Mouse (Mus musculus) cerebellum, adult 11 months (tissue): ENCODE measurements around the gene Prkg1.
A peak's percentile ranks its signal among the peaks of the same experiment; 100 is the strongest.

Experiments used
- DNase-seq: peaks from one replicate; pipeline ENCODE4 v3.0.0; 2022

Gene Prkg1

DNA sequence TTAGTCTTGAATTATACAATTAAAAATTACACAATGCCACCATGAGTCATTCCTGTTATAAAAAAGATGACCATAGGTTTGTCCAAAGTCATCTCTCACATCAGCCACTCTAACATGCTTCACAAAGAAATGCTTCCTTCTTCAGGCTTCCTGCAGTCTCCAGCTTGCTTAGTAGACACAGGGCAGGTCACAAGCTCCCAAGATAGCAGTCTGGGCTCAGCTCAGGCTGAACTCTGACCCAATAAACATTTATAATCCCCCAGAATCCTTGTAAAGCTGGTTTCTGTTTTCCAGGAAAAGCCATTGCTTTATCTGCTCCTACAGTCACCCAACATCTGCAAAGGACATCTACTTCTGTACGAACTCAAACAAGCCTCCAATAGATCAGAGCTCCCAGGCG lies 938.7 kb downstream of the Prkg1 start:
- DNase-seq, result no peak

DNA sequence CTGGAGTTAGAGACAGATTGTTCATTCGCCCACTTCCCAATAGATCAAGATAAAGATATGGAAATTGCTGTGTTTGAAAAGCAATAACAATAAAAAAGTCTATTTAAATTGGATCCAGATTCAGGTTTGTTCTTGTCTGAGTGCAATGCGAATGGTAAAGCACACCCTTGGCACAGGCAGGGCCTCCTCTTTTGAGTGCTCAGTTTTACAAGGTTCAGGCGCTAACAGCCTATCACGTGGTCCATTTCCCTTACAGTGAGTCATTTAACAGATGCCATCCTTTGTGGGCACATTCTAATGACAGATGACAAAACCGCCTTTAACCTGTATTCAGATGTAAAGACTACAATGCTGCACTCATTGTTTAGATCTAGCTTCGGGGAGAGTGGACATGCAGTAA lies 949.2 kb downstream of the Prkg1 start:
- no peak for DNase-seq

DNA sequence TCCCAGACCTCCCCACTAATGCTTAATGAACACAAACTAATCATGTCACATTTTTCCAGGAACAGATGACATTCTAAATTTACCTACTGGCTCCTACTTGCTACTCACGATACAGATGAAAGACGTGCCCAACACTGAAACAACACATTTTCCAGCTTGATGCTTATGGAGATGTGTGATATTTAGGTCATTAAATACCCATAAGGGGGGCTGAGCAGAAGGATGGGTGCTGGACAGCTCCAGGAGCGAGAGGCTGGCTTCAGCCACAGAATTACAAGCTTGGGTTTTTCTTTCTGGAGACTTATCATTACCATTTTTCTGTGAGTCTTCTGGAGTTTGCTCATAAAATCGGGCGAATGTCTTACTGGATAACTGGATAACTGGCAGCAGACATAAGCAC lies 958.6 kb downstream of the Prkg1 start:
- DNase-seq, result no peak

DNA sequence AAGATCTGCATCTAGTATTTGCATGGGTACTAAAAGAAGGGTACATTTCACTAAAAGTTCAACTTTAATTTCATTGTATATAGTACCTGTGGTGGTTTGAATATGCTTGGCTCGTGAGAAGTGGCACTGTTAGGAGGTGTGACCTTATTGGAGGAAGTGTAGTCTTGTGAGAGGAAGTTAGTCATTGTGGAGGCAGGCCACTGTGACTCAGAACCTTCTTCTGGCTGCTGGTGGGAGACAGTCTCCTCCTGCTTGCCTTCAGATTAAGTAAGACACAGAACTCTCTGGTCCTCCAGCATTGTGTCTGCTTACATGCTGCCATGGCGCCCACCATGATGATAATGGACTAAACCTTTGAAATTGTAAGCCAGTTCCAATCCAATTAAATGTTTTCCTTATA lies 984.0 kb downstream of the Prkg1 start:
- no peak for DNase-seq

DNA sequence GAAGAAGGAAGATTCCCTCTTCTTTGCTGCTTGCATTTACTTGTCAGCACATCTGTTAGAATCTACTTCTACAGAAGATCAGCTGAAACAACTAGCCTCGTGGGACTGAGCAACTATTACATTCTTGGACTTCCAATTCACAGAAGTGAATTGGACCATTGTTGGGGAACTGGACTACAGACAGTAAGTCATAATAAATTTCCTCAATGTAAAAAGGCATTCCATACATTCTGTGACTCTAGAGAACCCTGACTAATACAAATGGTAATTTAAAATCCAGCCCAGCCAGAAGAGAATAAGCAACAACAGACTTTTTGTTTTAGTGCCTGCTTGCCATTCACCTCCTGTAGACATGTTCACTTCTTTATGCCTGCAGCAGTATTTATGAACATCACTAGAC lies 996.5 kb downstream of the Prkg1 start:
- DNase-seq, result no peak

DNA sequence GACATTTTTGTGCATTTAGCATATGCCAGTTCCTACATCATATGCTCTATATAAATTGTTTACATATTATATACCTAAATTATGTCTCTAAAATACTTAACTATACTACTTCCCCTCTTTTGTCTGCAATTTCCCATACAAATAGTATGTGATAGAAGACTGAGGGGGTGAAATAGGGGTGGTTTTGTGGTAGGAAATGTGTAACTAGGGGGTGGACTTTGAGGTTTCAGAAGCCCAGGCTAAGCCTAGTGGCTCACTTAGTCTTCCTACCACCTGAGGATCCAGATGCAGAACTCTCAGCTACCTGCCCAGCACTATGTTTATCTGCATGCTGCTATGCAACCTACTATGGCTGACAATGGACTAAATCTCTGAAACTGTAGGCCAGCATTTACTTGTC lies 1020.4 kb downstream of the Prkg1 start:
- DNase-seq, result no peak

DNA sequence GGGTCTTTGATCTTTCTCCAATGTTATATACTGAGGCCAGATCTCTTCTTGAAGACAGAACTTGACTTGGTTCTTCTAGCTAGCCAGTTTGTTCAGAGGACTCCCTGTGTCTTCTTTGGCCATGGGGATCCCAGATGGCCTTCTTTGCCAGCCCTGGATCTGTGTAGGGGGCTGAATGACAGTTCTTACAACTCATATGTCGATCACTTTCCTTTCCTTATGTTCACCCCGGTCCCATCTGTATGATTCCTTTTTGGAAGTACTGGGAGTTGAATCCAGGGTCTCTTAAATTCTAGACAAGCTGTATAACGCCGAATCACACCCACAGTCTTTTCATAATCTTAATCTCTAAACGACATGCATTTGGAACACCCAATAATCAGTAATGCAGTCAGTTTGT lies 1065.7 kb downstream of the Prkg1 start:
- DNase-seq, result no peak

DNA sequence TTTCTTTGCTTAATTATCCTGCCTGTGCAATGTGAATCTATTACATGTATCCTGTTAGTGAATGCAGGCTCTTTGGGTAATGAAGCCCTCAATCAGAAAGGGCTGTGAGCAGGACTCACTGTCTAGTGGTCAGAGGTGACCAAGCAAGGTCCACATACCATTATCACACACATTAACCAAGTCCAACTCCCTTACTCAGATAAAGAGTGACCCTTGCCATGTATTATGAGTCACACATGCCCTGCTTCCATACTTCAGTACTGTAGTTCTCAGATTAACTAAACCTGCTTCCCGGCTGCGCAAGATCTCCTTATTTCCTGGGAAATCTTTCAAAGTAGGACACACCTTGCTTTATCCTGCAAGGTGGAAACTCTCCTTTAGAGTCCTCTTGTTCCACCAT lies 1073.6 kb downstream of the Prkg1 start:
- no peak for DNase-seq

DNA sequence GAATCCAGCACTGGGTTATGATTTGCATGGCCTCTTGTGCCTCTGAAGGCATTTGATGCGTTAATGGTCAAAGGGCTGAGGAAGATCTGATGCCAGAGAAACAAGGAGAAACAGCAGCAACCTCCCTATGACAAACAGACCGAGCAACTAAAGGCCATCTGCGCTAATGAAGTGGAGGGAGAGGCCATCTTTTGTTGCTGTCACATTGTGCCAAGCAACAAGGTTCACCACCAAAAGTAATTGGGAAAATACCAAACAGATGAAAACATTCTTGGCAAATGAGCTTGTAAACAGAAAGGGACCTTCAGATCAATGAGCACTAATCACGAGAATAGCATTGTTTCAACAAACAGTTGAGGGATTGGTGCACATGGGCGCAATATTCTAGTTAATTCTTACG lies 1074.1 kb downstream of the Prkg1 start:
- DNase-seq, result no peak

DNA sequence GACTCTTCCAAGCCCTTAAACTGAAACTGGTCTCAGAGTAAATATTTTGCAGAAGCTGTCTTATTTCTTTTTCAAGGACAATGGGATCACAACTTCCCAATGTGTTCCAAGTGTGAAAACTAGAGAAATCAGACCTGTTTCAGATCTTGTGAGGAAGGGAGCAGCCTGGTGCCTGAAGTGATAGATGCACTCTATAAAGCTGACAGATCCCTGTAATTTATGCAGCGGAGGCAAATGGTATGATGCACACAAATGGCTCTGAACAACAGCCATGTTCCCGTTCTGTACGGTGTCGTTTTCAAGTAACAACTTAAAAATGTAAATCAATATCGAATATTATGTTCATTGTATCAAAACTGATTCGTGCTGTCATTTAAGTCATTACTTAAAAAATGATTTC lies 1076.9 kb downstream of the Prkg1 start:
- DNase-seq, result no peak

DNA sequence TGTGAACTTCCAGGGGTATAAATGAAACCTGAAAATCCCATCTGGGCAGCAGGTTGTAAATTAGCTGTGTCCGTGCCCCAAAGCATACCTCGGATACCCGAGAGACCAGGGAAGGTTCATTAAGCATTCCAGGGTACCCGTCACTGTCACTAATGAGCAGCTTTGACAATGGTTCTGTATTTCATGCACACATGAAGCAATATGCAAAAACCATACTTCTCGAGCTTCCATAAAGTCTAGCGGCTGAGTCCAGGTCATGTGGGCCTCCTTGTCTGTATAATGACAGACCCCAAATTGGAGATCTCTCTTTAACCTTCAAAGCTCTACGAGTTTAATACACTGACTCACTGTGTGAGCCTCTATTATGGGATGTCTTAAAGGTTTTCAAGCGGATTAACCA lies 1088.5 kb downstream of the Prkg1 start:
- DNase-seq, result no peak

DNA sequence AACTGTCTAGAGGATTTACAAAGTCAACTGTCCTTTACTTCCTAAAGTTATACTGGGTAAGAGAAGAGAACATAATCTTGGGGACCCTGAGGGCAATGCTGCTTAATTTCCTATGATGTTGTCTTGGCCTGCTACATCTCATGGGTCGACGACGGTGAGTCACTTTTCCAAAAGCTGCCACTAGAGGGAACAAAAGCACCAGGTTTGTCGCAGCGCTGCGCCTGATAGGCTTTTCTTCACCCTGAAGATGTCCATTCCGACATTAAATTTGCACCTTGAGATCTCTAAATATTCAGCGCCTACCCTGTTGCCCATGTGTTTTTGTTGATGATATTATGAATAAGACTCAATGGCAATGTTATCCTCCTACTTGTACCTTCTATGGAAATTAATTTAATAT lies 1100.6 kb downstream of the Prkg1 start:
- peak; percentile 11 for DNase-seq

DNA sequence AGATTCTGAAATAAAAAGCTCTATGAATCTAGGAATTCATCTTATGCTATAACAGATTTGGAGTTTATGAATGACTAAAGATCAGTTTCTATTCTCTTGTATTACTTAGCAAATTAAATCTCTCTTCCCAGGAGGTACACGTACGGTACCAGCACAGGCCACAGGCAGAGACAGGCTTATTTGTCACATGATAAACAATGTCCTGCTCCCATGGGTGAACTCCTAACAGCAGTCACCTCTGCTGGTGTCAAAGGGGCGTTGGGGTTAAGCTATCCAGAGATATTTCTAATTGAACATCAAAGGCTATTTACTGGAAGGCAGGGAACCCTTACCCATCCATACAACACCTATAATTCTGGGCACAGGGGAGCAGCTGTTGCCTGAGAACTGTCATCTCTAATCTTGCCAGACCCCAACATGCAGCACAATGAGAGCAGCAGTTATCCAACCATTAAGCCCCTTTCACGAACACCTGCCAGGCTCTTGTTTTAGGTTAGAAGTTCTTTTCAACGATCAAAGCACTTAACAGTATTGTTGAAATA lies 1122.1 kb downstream of the Prkg1 start:
- no peak for DNase-seq

DNA sequence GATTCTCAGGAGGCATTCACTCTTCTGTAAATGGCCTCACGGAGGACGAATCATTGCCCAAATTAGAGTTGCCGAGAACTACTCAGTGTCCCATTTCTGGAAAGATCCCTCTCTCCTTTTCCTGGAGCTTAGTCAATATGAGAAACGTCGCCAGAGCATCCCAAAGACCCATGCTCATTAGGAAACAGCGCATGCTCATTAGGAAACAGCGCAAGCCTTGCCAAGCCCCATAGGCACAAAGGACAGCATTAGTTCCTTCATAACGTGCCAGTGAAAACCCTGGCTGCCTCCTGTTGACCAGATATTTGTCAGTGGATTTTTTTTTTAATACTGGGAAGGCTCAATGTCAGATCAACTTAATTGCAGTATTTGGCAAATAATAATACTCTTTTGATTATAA lies 1127.4 kb downstream of the Prkg1 start:
- no peak for DNase-seq

DNA sequence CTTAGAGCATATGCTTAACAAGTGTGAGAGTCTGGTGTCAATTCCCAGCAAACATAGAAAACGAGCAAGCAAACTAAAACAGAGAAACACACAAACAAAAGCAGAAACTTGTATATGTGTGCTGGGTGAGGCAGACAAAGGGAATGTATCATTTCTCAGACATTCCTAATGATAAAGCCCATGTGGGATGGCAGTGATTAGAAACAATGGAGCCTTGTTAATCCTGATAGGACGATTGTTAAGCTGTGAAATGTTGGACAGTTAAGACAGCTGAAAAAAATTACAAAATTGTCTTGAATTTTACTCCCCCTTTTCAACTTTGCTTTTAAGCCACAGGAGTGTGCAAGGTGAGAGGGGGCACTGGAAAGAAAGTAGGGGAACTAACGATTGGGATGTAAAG lies 1133.8 kb downstream of the Prkg1 start:
- no peak for DNase-seq

DNA sequence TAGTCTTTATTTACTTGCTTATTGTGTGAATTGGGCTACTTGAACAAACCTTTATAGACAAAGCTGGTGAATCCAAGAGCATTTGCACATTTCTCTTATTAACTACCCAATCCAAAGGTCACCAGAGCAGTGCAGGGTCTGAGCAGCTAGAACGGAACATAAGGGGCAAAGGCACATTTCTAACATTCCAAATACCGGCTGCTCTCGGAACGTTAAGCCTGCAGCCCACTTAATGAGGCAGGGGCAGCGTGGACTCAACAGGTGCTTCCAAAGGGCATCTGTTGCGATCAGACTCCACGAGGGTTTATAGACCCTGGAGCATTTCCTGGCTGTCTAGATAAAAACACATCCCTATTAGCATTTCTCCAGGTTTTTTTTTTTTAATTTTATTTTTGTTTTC lies 1138.8 kb downstream of the Prkg1 start:
- DNase-seq, result no peak

DNA sequence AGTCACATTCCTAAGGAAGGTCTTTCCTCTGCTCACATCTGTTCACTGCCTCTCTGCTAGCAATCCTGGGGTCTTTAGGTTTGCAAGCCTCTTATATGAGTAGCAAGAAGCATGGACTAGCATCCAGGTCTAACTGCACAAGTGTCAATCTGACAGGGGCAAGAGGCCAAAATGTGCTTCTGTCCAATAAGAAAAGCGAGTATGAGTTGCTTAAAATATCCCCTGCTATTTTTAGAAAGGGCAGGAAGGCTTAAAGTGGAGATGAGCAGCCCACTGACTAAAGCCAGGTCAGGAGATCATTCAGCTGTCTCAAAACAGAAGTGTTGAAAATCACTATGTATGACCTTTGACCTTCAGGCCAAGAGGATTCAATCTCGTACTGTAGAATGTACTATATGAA lies 1139.4 kb downstream of the Prkg1 start:
- no peak for DNase-seq

DNA sequence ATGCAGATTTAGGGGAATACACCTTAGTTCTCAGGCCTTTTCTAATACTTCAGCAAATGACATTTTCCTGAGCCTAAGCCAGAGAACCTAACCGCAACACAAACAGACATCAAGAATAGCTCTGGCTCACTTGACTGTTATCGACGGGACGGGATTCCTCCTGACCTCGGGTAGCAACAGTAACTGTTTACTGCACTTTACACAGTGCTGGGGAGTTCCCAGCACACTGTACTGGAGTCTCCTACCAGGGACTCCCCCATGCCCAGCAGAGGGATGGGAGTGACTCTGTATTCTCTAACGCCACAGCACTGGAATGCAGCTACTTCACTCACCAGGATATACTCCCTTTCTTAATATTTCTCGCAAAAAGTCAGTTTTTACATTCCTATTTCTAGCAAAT lies 1141.2 kb downstream of the Prkg1 start:
- no peak for DNase-seq

DNA sequence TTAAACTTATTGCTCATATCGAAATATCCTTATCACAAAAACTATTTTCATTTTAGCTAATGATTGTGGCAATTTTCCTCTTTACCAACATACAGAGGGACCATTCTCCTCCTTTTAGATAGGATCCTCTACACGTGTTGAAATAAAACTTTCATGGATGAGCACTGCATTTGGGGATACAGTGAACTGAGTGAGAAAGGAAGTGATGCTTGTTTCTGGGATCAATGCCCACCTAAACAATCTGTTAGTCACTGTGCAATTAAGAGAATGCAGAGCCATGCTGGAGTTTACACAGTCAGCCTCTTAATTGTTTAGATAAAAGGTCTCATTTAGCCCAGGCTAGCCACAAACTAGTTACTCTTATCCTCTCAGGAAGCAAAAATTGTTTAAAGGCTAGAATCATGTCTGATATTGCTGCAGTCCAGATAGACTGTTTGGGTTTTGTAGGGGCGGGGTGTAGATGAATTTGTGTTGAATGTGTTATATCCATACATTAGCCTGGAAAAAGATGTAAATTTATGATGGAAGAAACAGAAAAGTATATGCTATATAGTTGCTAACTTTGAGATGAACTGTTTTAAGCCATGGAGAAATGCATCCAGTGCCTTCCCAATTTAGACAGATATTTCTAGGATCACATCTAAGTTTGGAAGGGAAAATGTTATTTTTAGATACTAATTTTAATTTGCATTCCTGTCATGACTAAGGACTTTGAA lies 1151.5 kb downstream of the Prkg1 start:
- DNase-seq, result no peak

DNA sequence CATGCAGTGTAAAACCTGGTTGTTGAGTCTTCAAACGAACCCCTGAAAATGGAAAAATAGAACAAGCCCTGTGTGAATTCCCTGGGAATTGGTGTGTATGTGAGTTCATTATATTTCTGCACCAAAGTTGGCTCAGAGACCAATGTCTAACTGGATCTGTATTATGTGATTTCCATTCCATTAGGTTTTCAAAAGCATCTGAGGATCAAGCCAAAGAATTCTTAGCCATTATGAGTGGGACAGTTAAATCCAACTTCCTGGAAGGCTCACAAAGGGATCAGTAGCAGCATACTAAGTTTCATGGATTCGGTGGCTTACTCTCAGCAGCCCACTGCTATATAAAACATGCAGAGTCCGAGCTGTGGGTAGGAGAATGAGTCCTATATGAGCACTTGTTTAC lies 1178.5 kb downstream of the Prkg1 start:
- no peak for DNase-seq

DNA sequence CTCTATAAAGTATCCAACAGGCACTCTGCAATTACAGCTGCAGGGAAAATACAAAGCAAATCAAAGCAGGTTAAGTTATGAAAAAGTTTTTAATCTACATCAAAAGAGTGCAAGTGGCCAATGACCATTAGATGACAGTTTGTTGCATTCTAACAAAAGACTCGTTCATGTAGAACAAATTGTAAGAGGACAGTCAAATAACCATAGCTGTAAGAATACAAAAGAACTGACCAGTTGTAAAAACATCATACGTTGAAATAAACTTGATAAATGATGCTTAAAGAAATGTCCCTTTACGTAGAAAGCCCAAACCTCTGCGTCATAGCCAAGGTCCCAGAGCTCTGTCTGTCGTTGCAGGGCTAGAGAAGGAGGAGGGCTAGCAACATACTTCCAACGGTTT lies 1200.3 kb downstream of the Prkg1 start:
- DNase-seq, result no peak

DNA sequence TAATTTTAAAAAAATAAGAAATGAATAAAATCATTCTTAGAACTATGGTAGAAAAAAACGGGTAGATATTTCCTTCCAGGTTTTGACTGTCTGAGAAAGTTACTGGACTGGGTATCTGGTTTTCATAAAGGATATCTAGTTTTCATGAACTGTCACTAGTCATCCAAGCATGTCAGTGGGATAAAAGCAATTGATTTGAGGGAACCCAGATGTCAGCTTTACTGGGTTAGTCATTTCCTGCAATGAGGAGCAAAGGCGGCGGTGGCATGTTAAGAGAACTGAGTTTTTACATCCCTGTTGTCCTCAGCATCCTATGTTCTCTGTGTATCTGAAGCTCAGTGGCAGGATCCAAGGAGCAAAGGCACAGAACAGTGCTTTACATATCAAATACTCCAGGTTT lies 1201.0 kb downstream of the Prkg1 start:
- no peak for DNase-seq

DNA sequence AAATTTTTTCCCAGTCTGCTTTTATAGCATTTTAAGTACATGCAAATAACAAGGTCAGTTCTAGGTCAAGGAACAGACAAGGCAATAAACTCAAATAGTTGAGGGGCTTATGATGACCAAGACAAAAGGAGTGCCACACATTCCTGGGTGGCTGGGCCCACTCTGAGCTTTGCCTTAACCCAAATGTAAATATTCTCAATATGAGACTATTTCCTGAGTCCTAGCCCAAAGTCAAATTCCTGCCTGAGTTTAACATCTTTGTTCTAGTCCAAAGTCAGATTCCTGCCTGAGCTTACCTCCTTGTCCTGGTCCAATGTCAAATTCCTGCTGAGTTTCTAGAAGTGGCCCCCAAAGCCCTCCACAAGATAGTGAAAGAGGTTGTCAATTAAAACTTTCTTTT lies 1206.8 kb downstream of the Prkg1 start:
- DNase-seq, result no peak

DNA sequence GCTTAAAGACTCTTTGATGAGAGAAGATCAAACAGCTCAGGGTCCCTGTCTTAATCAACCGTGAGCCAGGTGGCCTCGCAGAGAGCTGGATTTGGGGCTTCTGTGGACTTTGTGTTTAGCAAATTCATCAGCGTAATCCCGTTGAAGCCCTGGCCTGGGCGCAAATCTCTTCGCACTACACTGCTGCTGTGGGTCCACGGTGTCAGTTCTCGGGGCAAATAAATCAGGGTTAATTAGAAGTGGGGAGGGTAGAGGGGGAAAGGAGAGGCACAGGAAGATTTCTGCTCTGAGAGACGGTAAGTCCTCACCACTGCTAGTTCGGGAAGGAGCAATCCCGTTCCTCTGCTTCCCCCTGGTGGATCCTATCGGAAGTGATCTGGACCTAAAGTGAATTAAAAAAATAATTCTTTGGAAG lies 1210.4 kb downstream of the Prkg1 start:
- DNase-seq, result peak; percentile 6

DNA sequence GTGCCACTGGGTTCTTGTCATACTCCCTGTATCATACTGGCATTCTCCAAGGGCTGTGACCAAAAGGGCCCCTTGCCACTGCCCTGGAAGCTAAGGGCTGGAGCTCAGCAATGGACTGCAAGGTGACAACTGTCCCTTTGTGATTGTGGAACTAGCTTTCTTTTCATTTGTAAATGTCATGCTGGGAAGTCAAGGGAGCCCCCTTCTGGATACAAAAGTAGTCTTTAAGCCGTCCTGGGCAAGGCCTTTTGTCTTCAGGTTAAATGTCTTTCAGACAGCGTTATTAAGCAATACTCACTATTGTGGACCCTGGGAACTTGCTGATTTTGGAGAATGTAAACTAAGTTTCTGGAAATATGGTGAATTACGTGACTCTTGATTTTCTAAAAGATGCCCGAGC lies 1211.1 kb downstream of the Prkg1 start:
- DNase-seq, result no peak
